Mouse (Mus musculus): Measurements from ENCODE around the gene Tiam1. TPM values are rescaled to one million over a fixed set of nuclear protein-coding genes. Genes with fewer than 3 reads are reported as not detected.

Tiam1 gene
- polyA plus RNA-seq, 1 experiment from 2014 or later, result 3.7 TPM

- TF ChIP-seq CTCF (IDR thresholded peaks at IDR 0.05) (no peak), EP300 (IDR thresholded peaks at IDR 0.05) (no peak)
- H3K4me2 ChIP-seq (replicated peaks; ENCODE audit: low read depth, low read length), result no peak overlapping the region
- no peaks in the 10 kb centered on the region for H3K36me3 ChIP-seq (ENCODE audit: insufficient read depth, low read length)
- H3K9me3 ChIP-seq (ENCODE audit: low read length), result no peaks in the 10 kb centered on the region
- no peak overlapping the region for H3K9ac ChIP-seq (replicated peaks; ENCODE audit: low read depth)
- H3K27me3 ChIP-seq (replicated peaks; ENCODE audit: insufficient read depth, low read length), result no peaks in the 10 kb centered on the region; the same call in 1 of the 2 replicates
- no peak for ATAC-seq
- H3K27ac ChIP-seq (ENCODE audit: low read length), result no peak overlapping the region
- no peak overlapping the region for H3K4me3 ChIP-seq (ENCODE audit: low read depth, low read length)
- no peaks in the 10 kb centered on the region for H3K4me1 ChIP-seq (ENCODE audit: insufficient read depth, low read depth, low read length)
- 79% methylated on average over 3 of the region's 3 CpGs for WGBS
- DNase-seq (ENCODE audit: low spot score), result no peak
These were observed 363.9 kb downstream of the Tiam1 start for GRCm38 (mm10) chr16:89779705-89780104.

GRCm38 (mm10) chr16:89777450-89777849, 366.1 kb downstream of the Tiam1 start:
- DNase-seq (ENCODE audit: low spot score) (no peak), ATAC-seq (no peak)
- H3K4me3 ChIP-seq (ENCODE audit: low read depth, low read length), result no peak overlapping the region
- H3K4me1 ChIP-seq (ENCODE audit: insufficient read depth, low read depth, low read length), result no peaks in the 10 kb centered on the region
- H3K9ac ChIP-seq (replicated peaks; ENCODE audit: low read depth), result no peak overlapping the region
- H3K36me3 ChIP-seq (ENCODE audit: insufficient read depth, low read length), result no peaks in the 10 kb centered on the region
- TF ChIP-seq CTCF (IDR thresholded peaks at IDR 0.05), result no peak
- no peak for TF ChIP-seq EP300 (IDR thresholded peaks at IDR 0.05)
- WGBS, result 90% methylated on average over 2 of the region's 2 CpGs
- H3K4me2 ChIP-seq (replicated peaks; ENCODE audit: low read depth, low read length), result no peak overlapping the region
- H3K27me3 ChIP-seq (replicated peaks; ENCODE audit: insufficient read depth, low read length), result no peaks in the 10 kb centered on the region; the same call in 1 of the 2 replicates
- no peaks in the 10 kb centered on the region for H3K9me3 ChIP-seq (ENCODE audit: low read length)
- no peak overlapping the region for H3K27ac ChIP-seq (ENCODE audit: low read length)

GRCm38 (mm10) chr16:89774553-89774913, 369.0 kb downstream of the Tiam1 start:
- no peak overlapping the region for H3K9ac ChIP-seq (replicated peaks; ENCODE audit: low read depth)
- H3K4me2 ChIP-seq (replicated peaks; ENCODE audit: low read depth, low read length), result peak overlapping the region; percentile 68
- WGBS, result 32% methylated on average over 10 of the region's 10 CpGs
- 0 out of 2 replicates have a peak, but pooled peaks cover 3% of the 10 kb centered on the region for H3K9me3 ChIP-seq (ENCODE audit: low read length)
- no peak overlapping the region for H3K27ac ChIP-seq (ENCODE audit: low read length)
- peak overlapping the region; percentile 34; the same call in 1 of the 2 replicates for H3K4me3 ChIP-seq (ENCODE audit: low read depth, low read length)
- ATAC-seq, result no peak
- TF ChIP-seq EP300 (IDR thresholded peaks at IDR 0.05), result no peak
- TF ChIP-seq CTCF (IDR thresholded peaks at IDR 0.05), result no peak
- no peaks in the 10 kb centered on the region for H3K36me3 ChIP-seq (ENCODE audit: insufficient read depth, low read length)
- no peak for DNase-seq (ENCODE audit: low spot score)
- H3K27me3 ChIP-seq (replicated peaks; ENCODE audit: insufficient read depth, low read length), result no peaks in the 10 kb centered on the region; the same call in 1 of the 2 replicates
- no peaks in the 10 kb centered on the region for H3K4me1 ChIP-seq (ENCODE audit: insufficient read depth, low read depth, low read length)

- TF ChIP-seq EP300 (IDR thresholded peaks at IDR 0.05) (no peak), CTCF (IDR thresholded peaks at IDR 0.05) (peak; percentile 92)
- ATAC-seq (peak; percentile 83), DNase-seq (ENCODE audit: low spot score) (peak; percentile 87)
- peak overlapping the region; percentile 34 for H3K4me3 ChIP-seq (ENCODE audit: low read depth, low read length)
- no peak overlapping the region for H3K27ac ChIP-seq (ENCODE audit: low read length)
- H3K4me2 ChIP-seq (replicated peaks; ENCODE audit: low read depth, low read length), result peak overlapping the region; percentile 68
- H3K9ac ChIP-seq (replicated peaks; ENCODE audit: low read depth), result no peak overlapping the region
- WGBS, result 7% methylated on average over 30 of the region's 30 CpGs
- H3K9me3 ChIP-seq (ENCODE audit: low read length), result 0 out of 2 replicates have a peak, but pooled peaks cover 3% of the 10 kb centered on the region
- no peaks in the 10 kb centered on the region for H3K4me1 ChIP-seq (ENCODE audit: insufficient read depth, low read depth, low read length)
- no peaks in the 10 kb centered on the region; the same call in 1 of the 2 replicates for H3K27me3 ChIP-seq (replicated peaks; ENCODE audit: insufficient read depth, low read length)
- no peaks in the 10 kb centered on the region for H3K36me3 ChIP-seq (ENCODE audit: insufficient read depth, low read length)
These were observed 369.7 kb downstream of the Tiam1 start for GRCm38 (mm10) chr16:89773657-89774552.

GRCm38 (mm10) chr16:89765919-89766318, 377.6 kb downstream of the Tiam1 start:
- no peak overlapping the region for H3K9ac ChIP-seq (replicated peaks; ENCODE audit: low read depth)
- no peaks in the 10 kb centered on the region for H3K4me1 ChIP-seq (ENCODE audit: insufficient read depth, low read depth, low read length)
- DNase-seq (ENCODE audit: low spot score) (no peak), ATAC-seq (no peak)
- 0 out of 2 replicates have a peak, but pooled peaks cover 3% of the 10 kb centered on the region for H3K9me3 ChIP-seq (ENCODE audit: low read length)
- H3K27me3 ChIP-seq (replicated peaks; ENCODE audit: insufficient read depth, low read length), result no peaks in the 10 kb centered on the region
- no peak overlapping the region for H3K4me3 ChIP-seq (ENCODE audit: low read depth, low read length)
- WGBS, result 81% methylated on average over 11 of the region's 11 CpGs
- H3K27ac ChIP-seq (ENCODE audit: low read length), result no peak overlapping the region
- H3K4me2 ChIP-seq (replicated peaks; ENCODE audit: low read depth, low read length), result no peak overlapping the region
- no peaks in the 10 kb centered on the region for H3K36me3 ChIP-seq (ENCODE audit: insufficient read depth, low read length)
- no peak for TF ChIP-seq CTCF (IDR thresholded peaks at IDR 0.05)
- TF ChIP-seq EP300 (IDR thresholded peaks at IDR 0.05), result no peak

- ATAC-seq (no peak), DNase-seq (ENCODE audit: low spot score) (peak; percentile 74)
- WGBS, result 9% methylated on average over 8 of the region's 8 CpGs
- H3K4me1 ChIP-seq (ENCODE audit: insufficient read depth, low read depth, low read length), result no peaks in the 10 kb centered on the region
- no peak overlapping the region for H3K9ac ChIP-seq (replicated peaks; ENCODE audit: low read depth)
- no peak overlapping the region for H3K4me2 ChIP-seq (replicated peaks; ENCODE audit: low read depth, low read length)
- H3K36me3 ChIP-seq (ENCODE audit: insufficient read depth, low read length), result no peaks in the 10 kb centered on the region
- TF ChIP-seq EP300 (IDR thresholded peaks at IDR 0.05) (no peak), CTCF (IDR thresholded peaks at IDR 0.05) (peak; percentile 79)
- H3K27ac ChIP-seq (ENCODE audit: low read length), result no peak overlapping the region
- 0 out of 2 replicates have a peak, but pooled peaks cover 3% of the 10 kb centered on the region for H3K9me3 ChIP-seq (ENCODE audit: low read length)
- no peak overlapping the region for H3K4me3 ChIP-seq (ENCODE audit: low read depth, low read length)
- no peaks in the 10 kb centered on the region for H3K27me3 ChIP-seq (replicated peaks; ENCODE audit: insufficient read depth, low read length)
These were observed 378.1 kb downstream of the Tiam1 start for GRCm38 (mm10) chr16:89765470-89765869.
